Mouse (Mus musculus): ENCODE data around the gene Tbc1d8. TPM values are rescaled to one million over a fixed set of nuclear protein-coding genes. Genes with fewer than 3 reads are reported as not detected.

Tbc1d8 gene
- polyA plus RNA-seq, 1 experiment from 2014 or later = 4.2 TPM

GRCm38 (mm10) chr1:39487370-39487769, 8.8 kb upstream of the Tbc1d8 start:
- Histone ChIP-seq H3K27me3 (replicated peaks; ENCODE audit: control insufficient read depth, insufficient read depth, low read length) (no peaks in the 10 kb centered on the region), H3K9ac (ENCODE audit: low read depth, low read length) (no peak overlapping the region), H3K36me3 (ENCODE audit: control insufficient read depth, insufficient read depth) (no peaks in the 10 kb centered on the region), H3K4me2 (replicated peaks; ENCODE audit: low read depth) (no peak overlapping the region), H3K9me3 (ENCODE audit: control insufficient read depth) (no peaks in the 10 kb centered on the region), H3K27ac (ENCODE audit: low read depth, low read length) (no peak overlapping the region), H3K4me1 (replicated peaks; ENCODE audit: control insufficient read depth, insufficient read depth, low read length) (no peaks in the 10 kb centered on the region), H3K4me3 (ENCODE audit: low read depth, low read length) (no peak overlapping the region)
- WGBS = 76% methylated on average over 3 of the region's 3 CpGs
- no peak for ATAC-seq
- TF ChIP-seq CTCF (IDR thresholded peaks at IDR 0.05; ENCODE audit: low read depth) = no peak

DNA sequence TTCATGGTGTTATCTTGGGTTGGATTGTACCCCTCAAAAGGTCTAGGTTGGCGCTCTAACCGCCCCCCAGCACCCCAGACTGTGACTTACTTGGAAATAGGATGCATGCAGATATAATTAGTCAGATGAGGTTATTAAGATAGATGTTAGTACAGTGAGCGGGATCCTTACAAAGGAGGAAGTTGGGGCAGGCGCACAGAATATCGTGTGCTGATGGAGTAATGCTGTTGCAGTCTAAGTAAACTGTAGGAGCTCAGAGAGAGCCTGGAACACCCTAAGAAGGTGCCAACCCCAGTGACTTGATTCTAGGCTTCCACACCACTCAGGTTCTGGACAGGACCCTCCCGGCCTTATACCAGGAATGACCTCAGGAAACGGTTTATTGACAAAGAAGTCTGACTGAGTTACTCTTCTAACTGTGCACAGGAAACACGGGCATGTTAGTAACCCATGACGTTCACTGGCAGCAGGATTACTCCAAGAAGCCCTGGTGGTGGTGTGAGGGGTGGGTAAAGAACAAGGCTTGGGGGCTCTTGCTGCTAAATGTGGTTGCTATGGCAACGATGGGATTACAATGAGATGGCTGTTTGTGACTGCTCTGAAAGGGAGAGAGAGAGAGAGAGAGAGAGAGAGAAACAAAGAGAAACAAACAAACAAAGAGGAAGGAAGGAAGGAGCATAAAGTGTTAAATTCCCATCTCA, 3.7 kb upstream of the Tbc1d8 start:
- 58% methylated on average over 10 of the region's 10 CpGs for WGBS
- H3K4me1 ChIP-seq (replicated peaks; ENCODE audit: control insufficient read depth, insufficient read depth, low read length) = no peaks in the 10 kb centered on the region
- ATAC-seq = no peak

GRCm38 (mm10) chr1:39479254-39479653, 699 bp upstream of the Tbc1d8 start:
- 57% methylated on average over 5 of the region's 5 CpGs for WGBS
- H3K4me1 ChIP-seq (replicated peaks; ENCODE audit: control insufficient read depth, insufficient read depth, low read length) = peaks cover 6% of the 10 kb centered on the region; the same call in 1 of the 2 replicates
- H3K4me2 ChIP-seq (replicated peaks; ENCODE audit: low read depth) = peak overlapping the region; percentile 92
- no peak for TF ChIP-seq CTCF (IDR thresholded peaks at IDR 0.05; ENCODE audit: low read depth)
- no peaks in the 10 kb centered on the region for H3K27me3 ChIP-seq (replicated peaks; ENCODE audit: control insufficient read depth, insufficient read depth, low read length)
- no peaks in the 10 kb centered on the region for H3K36me3 ChIP-seq (ENCODE audit: control insufficient read depth, insufficient read depth)
- no peaks in the 10 kb centered on the region for H3K9me3 ChIP-seq (ENCODE audit: control insufficient read depth)
- no peak overlapping the region for H3K4me3 ChIP-seq (ENCODE audit: low read depth, low read length)
- no peak overlapping the region for H3K9ac ChIP-seq (ENCODE audit: low read depth, low read length)
- no peak for ATAC-seq
- no peak overlapping the region; the same call in 1 of the 2 replicates for H3K27ac ChIP-seq (ENCODE audit: low read depth, low read length)

More for the DNA sequence above, 3.7 kb upstream of the Tbc1d8 start:
- no peaks in the 10 kb centered on the region for H3K36me3 ChIP-seq (ENCODE audit: control insufficient read depth, insufficient read depth)
- TF ChIP-seq CTCF (IDR thresholded peaks at IDR 0.05; ENCODE audit: low read depth) = no peak
- no peak overlapping the region for H3K4me2 ChIP-seq (replicated peaks; ENCODE audit: low read depth)
- no peaks in the 10 kb centered on the region for H3K27me3 ChIP-seq (replicated peaks; ENCODE audit: control insufficient read depth, insufficient read depth, low read length)
- H3K9me3 ChIP-seq (ENCODE audit: control insufficient read depth) = no peaks in the 10 kb centered on the region
- no peak overlapping the region for H3K9ac ChIP-seq (ENCODE audit: low read depth, low read length)
- no peak overlapping the region for H3K4me3 ChIP-seq (ENCODE audit: low read depth, low read length)
- no peak overlapping the region for H3K27ac ChIP-seq (ENCODE audit: low read depth, low read length)

GRCm38 (mm10) chr1:39478896-39479200, 293 bp upstream of the Tbc1d8 start:
- TF ChIP-seq CTCF (IDR thresholded peaks at IDR 0.05; ENCODE audit: low read depth) = no peak
- Histone ChIP-seq H3K9me3 (ENCODE audit: control insufficient read depth) (no peaks in the 10 kb centered on the region), H3K36me3 (ENCODE audit: control insufficient read depth, insufficient read depth) (no peaks in the 10 kb centered on the region), H3K4me2 (replicated peaks; ENCODE audit: low read depth) (peak overlapping the region; percentile 92), H3K27ac (ENCODE audit: low read depth, low read length) (0 out of 2 replicates have a peak overlapping the region, but pooled peaks have one; percentile 71), H3K9ac (ENCODE audit: low read depth, low read length) (peak overlapping the region; percentile 77; the same call in 1 of the 2 replicates), H3K4me3 (ENCODE audit: low read depth, low read length) (peak overlapping the region; percentile 76), H3K27me3 (replicated peaks; ENCODE audit: control insufficient read depth, insufficient read depth, low read length) (no peaks in the 10 kb centered on the region), H3K4me1 (replicated peaks; ENCODE audit: control insufficient read depth, insufficient read depth, low read length) (peaks cover 6% of the 10 kb centered on the region; the same call in 1 of the 2 replicates)
- ATAC-seq = no peak
- WGBS = 3% methylated on average over 10 of the region's 10 CpGs

DNA sequence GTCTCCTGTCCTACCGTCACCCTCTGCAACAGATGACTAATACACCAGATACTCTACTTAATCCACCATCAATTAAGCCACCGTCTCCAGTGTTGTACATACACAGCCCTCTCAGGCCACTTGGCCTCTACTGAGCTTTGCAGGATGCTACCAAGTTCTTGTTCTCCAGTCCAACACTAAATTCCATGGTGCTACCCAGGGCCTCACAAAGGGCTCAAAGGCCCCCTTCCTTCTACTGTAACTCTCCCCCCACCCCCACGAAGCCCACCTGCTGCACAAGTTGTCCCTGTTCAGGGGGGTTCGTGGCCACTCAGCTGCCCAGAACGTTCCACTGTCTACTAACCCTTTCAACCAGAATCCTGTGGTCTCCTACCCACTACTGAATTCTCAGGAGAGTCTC, 1.5 kb downstream of the Tbc1d8 start:
- 62% methylated on average over 5 of the region's 5 CpGs for WGBS
- no peak overlapping the region for H3K9ac ChIP-seq (ENCODE audit: low read depth, low read length)
- ATAC-seq = no peak

GRCm38 (mm10) chr1:39476341-39476740, 2.2 kb downstream of the Tbc1d8 start:
- TF ChIP-seq CTCF (IDR thresholded peaks at IDR 0.05; ENCODE audit: low read depth) = no peak
- H3K27ac ChIP-seq (ENCODE audit: low read depth, low read length) = no peak overlapping the region
- H3K36me3 ChIP-seq (ENCODE audit: control insufficient read depth, insufficient read depth) = no peaks in the 10 kb centered on the region
- WGBS = 36% methylated on average over 1 of the region's 1 CpGs
- peaks cover 6% of the 10 kb centered on the region; the same call in 1 of the 2 replicates for H3K4me1 ChIP-seq (replicated peaks; ENCODE audit: control insufficient read depth, insufficient read depth, low read length)
- H3K9me3 ChIP-seq (ENCODE audit: control insufficient read depth) = no peaks in the 10 kb centered on the region
- no peak for ATAC-seq
- peak overlapping the region; percentile 92 for H3K4me2 ChIP-seq (replicated peaks; ENCODE audit: low read depth)
- H3K9ac ChIP-seq (ENCODE audit: low read depth, low read length) = no peak overlapping the region
- H3K27me3 ChIP-seq (replicated peaks; ENCODE audit: control insufficient read depth, insufficient read depth, low read length) = no peaks in the 10 kb centered on the region
- H3K4me3 ChIP-seq (ENCODE audit: low read depth, low read length) = no peak overlapping the region

More for the DNA sequence above, 1.5 kb downstream of the Tbc1d8 start:
- Histone ChIP-seq H3K36me3 (ENCODE audit: control insufficient read depth, insufficient read depth) (no peaks in the 10 kb centered on the region), H3K27ac (ENCODE audit: low read depth, low read length) (no peak overlapping the region), H3K9me3 (ENCODE audit: control insufficient read depth) (no peaks in the 10 kb centered on the region), H3K4me2 (replicated peaks; ENCODE audit: low read depth) (peak overlapping the region; percentile 92), H3K4me1 (replicated peaks; ENCODE audit: control insufficient read depth, insufficient read depth, low read length) (peaks cover 6% of the 10 kb centered on the region; the same call in 1 of the 2 replicates), H3K27me3 (replicated peaks; ENCODE audit: control insufficient read depth, insufficient read depth, low read length) (no peaks in the 10 kb centered on the region), H3K4me3 (ENCODE audit: low read depth, low read length) (peak overlapping the region; percentile 76)
- no peak for TF ChIP-seq CTCF (IDR thresholded peaks at IDR 0.05; ENCODE audit: low read depth)
